Mouse (Mus musculus): Measurements from ENCODE around the gene Dcun1d4. TPM values are rescaled to one million over a fixed set of nuclear protein-coding genes. Genes with fewer than 3 reads are reported as not detected.
A peak's percentile ranks its signal among the peaks of the same experiment; 100 is the strongest.

Gene Dcun1d4
- total RNA-seq, 2 experiments from 2014 or later = 116 to 120 TPM

- DNase-seq (ENCODE audit: low spot score in 2 of 2) = no peak
Observed at GRCm38 (mm10) chr5:73497401-73497800, 16.6 kb downstream of the Dcun1d4 start.

- DNase-seq (ENCODE audit: low spot score in 2 of 2) = no peak
Observed at GRCm38 (mm10) chr5:73498559-73498958, 17.8 kb downstream of the Dcun1d4 start.

GRCm38 (mm10) chr5:73500867-73501440, 20.2 kb downstream of the Dcun1d4 start:
- DNase-seq (ENCODE audit: low spot score in 2 of 2) = no peak

- DNase-seq (ENCODE audit: low spot score in 2 of 2) = no peak
Observed at GRCm38 (mm10) chr5:73502422-73502821, 21.6 kb downstream of the Dcun1d4 start.

- no peak for DNase-seq (ENCODE audit: low spot score in 2 of 2)
Observed at GRCm38 (mm10) chr5:73503015-73503757, 22.4 kb downstream of the Dcun1d4 start.

GRCm38 (mm10) chr5:73511074-73511473, 30.3 kb downstream of the Dcun1d4 start:
- no peak for DNase-seq (ENCODE audit: low spot score in 2 of 2)

GRCm38 (mm10) chr5:73512241-73512640, 31.4 kb downstream of the Dcun1d4 start:
- no peak for DNase-seq (ENCODE audit: low spot score in 2 of 2)

- DNase-seq (ENCODE audit: low spot score in 2 of 2) = no peak
Observed at GRCm38 (mm10) chr5:73512661-73513060, 31.9 kb downstream of the Dcun1d4 start.

GRCm38 (mm10) chr5:73514202-73514601, 33.4 kb downstream of the Dcun1d4 start:
- no peak for DNase-seq (ENCODE audit: low spot score in 2 of 2)

- no peak for DNase-seq (ENCODE audit: low spot score in 2 of 2)
Observed at GRCm38 (mm10) chr5:73517299-73517698, 36.5 kb downstream of the Dcun1d4 start.

- DNase-seq (ENCODE audit: low spot score in 2 of 2) = no peak
Observed at GRCm38 (mm10) chr5:73518424-73519211, 37.8 kb downstream of the Dcun1d4 start.

- DNase-seq (ENCODE audit: low spot score in 2 of 2) = no peak
Observed at GRCm38 (mm10) chr5:73520787-73521186, 40.0 kb downstream of the Dcun1d4 start.

- no peak for DNase-seq (ENCODE audit: low spot score in 2 of 2)
Observed at GRCm38 (mm10) chr5:73523227-73523626, 42.4 kb downstream of the Dcun1d4 start.

- no peak for DNase-seq (ENCODE audit: low spot score in 2 of 2)
Observed at GRCm38 (mm10) chr5:73524300-73525000, 43.6 kb downstream of the Dcun1d4 start.

- DNase-seq (ENCODE audit: low spot score in 2 of 2) = no peak
Observed at GRCm38 (mm10) chr5:73532222-73532621, 51.4 kb downstream of the Dcun1d4 start.

- no peak for DNase-seq (ENCODE audit: low spot score in 2 of 2)
Observed at GRCm38 (mm10) chr5:73532879-73533278, 52.1 kb downstream of the Dcun1d4 start.

GRCm38 (mm10) chr5:73537669-73538068, 56.9 kb downstream of the Dcun1d4 start:
- DNase-seq (ENCODE audit: low spot score in 2 of 2) = no peak

- no peak for DNase-seq (ENCODE audit: low spot score in 2 of 2)
Observed at GRCm38 (mm10) chr5:73538586-73539298, 57.9 kb downstream of the Dcun1d4 start.

- DNase-seq (ENCODE audit: low spot score in 2 of 2) = peak in 1 of 2 experiments; percentile 72
Observed at GRCm38 (mm10) chr5:73539848-73540510, 59.2 kb downstream of the Dcun1d4 start.

GRCm38 (mm10) chr5:73540511-73540871, 59.7 kb downstream of the Dcun1d4 start:
- DNase-seq (ENCODE audit: low spot score in 2 of 2) = no peak

Data from layer of hippocampus, postnatal 14 days (tissue).